Mouse (Mus musculus) neural tube, embryonic 12.5 days (tissue): Measurements from ENCODE around the gene Yeats4. TPM values are rescaled to one million over a fixed set of nuclear protein-coding genes. Genes with fewer than 3 reads are reported as not detected.

Experiments used
- ATAC-seq: fragments of 200-750 bp; cut with Nextera tagmentation; 2 replicates; pipeline ENCODE4 v1.8.0; 2017; ENCODE audit warnings: low read depth, mild to moderate bottlenecking, moderate TSS enrichment, moderate library complexity; ENCODE audit not compliant: low FRiP score
- H3K27ac ChIP-seq: fragments of 300-500 bp; sonication (generic); 2 replicates; pipeline ENCODE4 v1.5.1; 2016
- H3K27me3 ChIP-seq: fragments of 300-500 bp; sonication (generic); replicated peaks from 2 replicates; pipeline ENCODE4 v1.6.1; 2016; ENCODE audit warnings: mild to moderate bottlenecking
- H3K36me3 ChIP-seq: fragments of 300-500 bp; sonication (generic); 2 replicates; pipeline ENCODE4 v1.6.1; 2016; ENCODE audit warnings: mild to moderate bottlenecking
- H3K4me1 ChIP-seq: fragments of 300-500 bp; sonication (generic); 2 replicates; pipeline ENCODE4 v1.6.1; 2016
- H3K4me2 ChIP-seq: fragments of 300-500 bp; sonication (generic); replicated peaks from 2 replicates; pipeline ENCODE4 v1.6.1; 2016; ENCODE audit warnings: mild to moderate bottlenecking
- H3K4me3 ChIP-seq: fragments of 300-500 bp; sonication (generic); 2 replicates; pipeline ENCODE4 v1.5.1; 2016
- H3K9ac ChIP-seq: fragments of 300-500 bp; sonication (generic); 2 replicates; pipeline ENCODE4 v1.6.1; 2016; ENCODE audit warnings: mild to moderate bottlenecking
- H3K9me3 ChIP-seq: fragments of 300-500 bp; sonication (generic); 2 replicates; pipeline ENCODE4 v1.6.1; 2016; ENCODE audit warnings: mild to moderate bottlenecking
- WGBS: fragments of 180-500 bp; shearing (Covaris S2); methylation state at CpG from one replicate; pipeline ENCODE4 v1.1.7; 2016; 5-methylcytosine and 5-hydroxymethylcytosine counted together
- polyA plus RNA-seq: library from polyadenylated mRNA; unstranded; fragments of >200 nt; fragmentation: Nextera tagmentation; extraction: Ambion mirVana; gene quantifications from 2 replicates; pipeline ENCODE4 v1.2.1, GENCODE M21; 2016

Yeats4 gene
- 125 and 131 TPM in 2 replicates for polyA plus RNA-seq

GRCm38 (mm10) chr10:117224102-117224990, at the start of gene Yeats4:
TSS of gene Yeats4 (minus strand) at chr10:117224507.
- Histone ChIP-seq H3K9me3 (no peaks in the 10 kb centered on the region), H3K4me3 (peak within 1 kb of the TSS; percentile 87), H3K36me3 (peaks cover 30% of the 10 kb centered on the region), H3K9ac (peak within 1 kb of the TSS; percentile 92), H3K27me3 (no peaks in the 10 kb centered on the region), H3K27ac (peak within 1 kb of the TSS; percentile 98), H3K4me1 (peaks cover 13% of the 10 kb centered on the region), H3K4me2 (peak within 1 kb of the TSS; percentile 87)
- peak; percentile 98 for ATAC-seq
- 2% methylated on average over 63 of the region's 63 CpGs for WGBS

GRCm38 (mm10) chr10:117272023-117272422, 47.7 kb upstream of the Yeats4 start:
- no peaks in the 10 kb centered on the region for H3K36me3 ChIP-seq
- ATAC-seq, result no peak
- no peak overlapping the region for H3K4me3 ChIP-seq
- H3K4me1 ChIP-seq, result no peaks in the 10 kb centered on the region
- no peak overlapping the region for H3K4me2 ChIP-seq
- no peak overlapping the region for H3K27ac ChIP-seq
- H3K9me3 ChIP-seq, result no peaks in the 10 kb centered on the region
- H3K9ac ChIP-seq, result no peak overlapping the region
- H3K27me3 ChIP-seq, result no peaks in the 10 kb centered on the region

GRCm38 (mm10) chr10:117259870-117260269, 35.6 kb upstream of the Yeats4 start:
- H3K36me3 ChIP-seq, result no peaks in the 10 kb centered on the region
- peak; percentile 48; the same call in 1 of the 2 replicates for ATAC-seq
- H3K4me2 ChIP-seq, result no peak overlapping the region
- H3K9me3 ChIP-seq, result peaks cover 9% of the 10 kb centered on the region; the same call in 1 of the 2 replicates
- H3K27ac ChIP-seq, result no peak overlapping the region
- peaks cover 4% of the 10 kb centered on the region for H3K4me1 ChIP-seq
- no peaks in the 10 kb centered on the region for H3K27me3 ChIP-seq
- H3K9ac ChIP-seq, result no peak overlapping the region
- no peak overlapping the region for H3K4me3 ChIP-seq

GRCm38 (mm10) chr10:117238603-117239002, 14.3 kb upstream of the Yeats4 start, which contains the start of gene 9530003J23Rik:
TSS of gene 9530003J23Rik (minus strand) at chr10:117238703.
- Histone ChIP-seq H3K4me1 (no peaks in the 10 kb centered on the region), H3K9me3 (no peaks in the 10 kb centered on the region), H3K4me2 (no peak within 1 kb of the TSS), H3K27me3 (no peaks in the 10 kb centered on the region), H3K27ac (no peak within 1 kb of the TSS), H3K36me3 (no peaks in the 10 kb centered on the region), H3K9ac (no peak within 1 kb of the TSS), H3K4me3 (no peak within 1 kb of the TSS)
- 90% methylated on average over 12 of the region's 12 CpGs for WGBS
- no peak for ATAC-seq

GRCm38 (mm10) chr10:117235866-117236265, 11.6 kb upstream of the Yeats4 start:
- H3K27ac ChIP-seq, result no peak overlapping the region
- no peak overlapping the region for H3K4me3 ChIP-seq
- no peak overlapping the region for H3K9ac ChIP-seq
- WGBS, result 65% methylated on average over 11 of the region's 11 CpGs
- no peaks in the 10 kb centered on the region for H3K36me3 ChIP-seq
- ATAC-seq, result no peak
- no peaks in the 10 kb centered on the region for H3K27me3 ChIP-seq
- H3K4me1 ChIP-seq, result no peaks in the 10 kb centered on the region
- H3K4me2 ChIP-seq, result no peak overlapping the region
- H3K9me3 ChIP-seq, result no peaks in the 10 kb centered on the region

- no peak overlapping the region for H3K27ac ChIP-seq
- H3K36me3 ChIP-seq, result no peaks in the 10 kb centered on the region
- no peak overlapping the region for H3K4me3 ChIP-seq
- H3K9ac ChIP-seq, result no peak overlapping the region
- no peak for ATAC-seq
- 75% methylated on average over 4 of the region's 4 CpGs for WGBS
- no peak overlapping the region for H3K4me2 ChIP-seq
- H3K9me3 ChIP-seq, result no peaks in the 10 kb centered on the region
- H3K4me1 ChIP-seq, result no peaks in the 10 kb centered on the region
- H3K27me3 ChIP-seq, result no peaks in the 10 kb centered on the region
Measured at GRCm38 (mm10) chr10:117234825-117235224, 10.5 kb upstream of the Yeats4 start.

GRCm38 (mm10) chr10:117229826-117230225, 5.5 kb upstream of the Yeats4 start:
- no peak for ATAC-seq
- H3K4me1 ChIP-seq, result no peaks in the 10 kb centered on the region
- no peaks in the 10 kb centered on the region for H3K36me3 ChIP-seq
- H3K27me3 ChIP-seq, result no peaks in the 10 kb centered on the region
- WGBS, result 74% methylated on average over 16 of the region's 16 CpGs
- no peak overlapping the region for H3K4me3 ChIP-seq
- H3K9ac ChIP-seq, result no peak overlapping the region
- H3K27ac ChIP-seq, result no peak overlapping the region
- H3K9me3 ChIP-seq, result no peaks in the 10 kb centered on the region
- no peak overlapping the region for H3K4me2 ChIP-seq

GRCm38 (mm10) chr10:117226002-117226401, 1.7 kb upstream of the Yeats4 start:
- Histone ChIP-seq H3K9ac (no peak overlapping the region), H3K4me3 (no peak overlapping the region), H3K36me3 (peaks cover 16% of the 10 kb centered on the region), H3K27ac (no peak overlapping the region), H3K4me2 (no peak overlapping the region), H3K4me1 (peaks cover 13% of the 10 kb centered on the region), H3K27me3 (no peaks in the 10 kb centered on the region), H3K9me3 (no peaks in the 10 kb centered on the region)
- ATAC-seq, result no peak
- 95% methylated on average over 3 of the region's 3 CpGs for WGBS

- no peak overlapping the region for H3K9ac ChIP-seq
- no peaks in the 10 kb centered on the region for H3K9me3 ChIP-seq
- H3K4me3 ChIP-seq, result peak overlapping the region; percentile 87
- peak overlapping the region; percentile 87 for H3K4me2 ChIP-seq
- 62% methylated on average over 8 of the region's 8 CpGs for WGBS
- no peaks in the 10 kb centered on the region for H3K27me3 ChIP-seq
- no peak overlapping the region for H3K27ac ChIP-seq
- H3K4me1 ChIP-seq, result peaks cover 13% of the 10 kb centered on the region
- no peak for ATAC-seq
- H3K36me3 ChIP-seq, result peaks cover 22% of the 10 kb centered on the region
Measured at GRCm38 (mm10) chr10:117225094-117225493, 787 bp upstream of the Yeats4 start.

GRCm38 (mm10) chr10:117223758-117224101, 577 bp downstream of the Yeats4 start:
- Histone ChIP-seq H3K4me1 (peaks cover 13% of the 10 kb centered on the region), H3K27me3 (no peaks in the 10 kb centered on the region), H3K9ac (peak overlapping the region; percentile 92), H3K4me3 (peak overlapping the region; percentile 87), H3K27ac (no peak overlapping the region), H3K9me3 (no peaks in the 10 kb centered on the region), H3K4me2 (peak overlapping the region; percentile 87), H3K36me3 (peaks cover 32% of the 10 kb centered on the region)
- peak; percentile 57 for ATAC-seq
- 0% methylated on average over 9 of the region's 9 CpGs for WGBS

- Histone ChIP-seq H3K4me2 (peak overlapping the region; percentile 87), H3K27me3 (no peaks in the 10 kb centered on the region), H3K4me3 (no peak overlapping the region), H3K36me3 (peaks cover 41% of the 10 kb centered on the region), H3K4me1 (peaks cover 13% of the 10 kb centered on the region), H3K9ac (0 out of 2 replicates have a peak overlapping the region, but pooled peaks have one; percentile 29), H3K9me3 (no peaks in the 10 kb centered on the region), H3K27ac (no peak overlapping the region)
- WGBS, result 79% methylated on average over 3 of the region's 3 CpGs
- no peak for ATAC-seq
Measured at GRCm38 (mm10) chr10:117222821-117223220, 1.5 kb downstream of the Yeats4 start.

GRCm38 (mm10) chr10:117218351-117218750, 6.0 kb downstream of the Yeats4 start:
- Histone ChIP-seq H3K4me1 (peaks cover 9% of the 10 kb centered on the region), H3K36me3 (peaks cover 74% of the 10 kb centered on the region), H3K9ac (no peak overlapping the region), H3K27ac (no peak overlapping the region), H3K9me3 (no peaks in the 10 kb centered on the region), H3K4me3 (no peak overlapping the region), H3K27me3 (no peaks in the 10 kb centered on the region), H3K4me2 (no peak overlapping the region)
- no peak for ATAC-seq
- 96% methylated on average over 8 of the region's 8 CpGs for WGBS
